ENCODE assay signal across 20 mouse cellular contexts in genomic region chr16:10629361-10629760, GRCm38 (mm10).
DNase-seq lines count a peak whose midpoint lies in the region; ATAC-seq lines count a peak whose summit lies in the region.
"Had no signal": no experiment of that assay in that cellular context is flagged by ENCODE, and none has a peak within 500 bp of the region (broad histone marks: within the 10 kb centered on the region; RNA-seq: fewer than 3 reads in every experiment).

No protein-coding gene starts in this region.

- no peak overlapping the region for H3K4me3 ChIP-seq in heart, embryonic 12.5 days
- no peak overlapping the region for H3K4me3 ChIP-seq in kidney, embryonic 16.5 days (ENCODE audit: low read length)
- no peak overlapping the region for H3K4me3 ChIP-seq in intestine, embryonic 15.5 days (replicated peaks)
- no peak overlapping the region for H3K4me3 ChIP-seq in stomach, embryonic 15.5 days (replicated peaks)
- H3K4me3 ChIP-seq: embryonic facial prominence, embryonic 12.5 days; erythroblast, embryonic 14.5 days; forebrain, embryonic 15.5 days; megakaryocyte, embryonic 14.5 days; midbrain, embryonic 15.5 days; neural tube, embryonic 15.5 days had no signal

- H3K27me3 ChIP-seq in heart, embryonic 12.5 days (replicated peaks), result no peaks in the 10 kb centered on the region
- H3K27me3 ChIP-seq in kidney, embryonic 16.5 days (ENCODE audit: insufficient read depth, low read length), result no peaks in the 10 kb centered on the region
- H3K27me3 ChIP-seq in intestine, embryonic 15.5 days (replicated peaks), result no peaks in the 10 kb centered on the region
- no peaks in the 10 kb centered on the region for H3K27me3 ChIP-seq in stomach, embryonic 15.5 days (replicated peaks)
- H3K27me3 ChIP-seq: embryonic facial prominence, embryonic 12.5 days; forebrain, embryonic 15.5 days; megakaryocyte, embryonic 14.5 days; midbrain, embryonic 15.5 days; neural tube, embryonic 15.5 days had no signal

- intact Hi-C loops in heart, postnatal 10 days (cut with DNase I), result no loop called here

- H3K36me3 ChIP-seq in heart, embryonic 12.5 days, result peaks cover 14% of the 10 kb centered on the region
- peaks cover 4% of the 10 kb centered on the region; the same call in 1 of the 2 replicates for H3K36me3 ChIP-seq in kidney, embryonic 16.5 days (ENCODE audit: insufficient read depth, low read length)
- no peaks in the 10 kb centered on the region for H3K36me3 ChIP-seq in intestine, embryonic 15.5 days
- peaks cover 8% of the 10 kb centered on the region; the same call in 1 of the 2 replicates for H3K36me3 ChIP-seq in stomach, embryonic 15.5 days

- no peak overlapping the region for H3K4me2 ChIP-seq in heart, embryonic 12.5 days
- H3K4me2 ChIP-seq in kidney, embryonic 16.5 days (replicated peaks; ENCODE audit: low read depth, low read length), result no peak overlapping the region
- H3K4me2 ChIP-seq in intestine, embryonic 15.5 days (replicated peaks), result no peak overlapping the region
- no peak overlapping the region for H3K4me2 ChIP-seq in stomach, embryonic 15.5 days
- H3K4me2 ChIP-seq: embryonic facial prominence, embryonic 12.5 days; forebrain, embryonic 15.5 days; hindbrain, embryonic 14.5 days; midbrain, embryonic 15.5 days; neural tube, embryonic 15.5 days had no signal

- H3K9ac ChIP-seq in heart, embryonic 12.5 days, result no peak overlapping the region
- H3K9ac ChIP-seq in kidney, embryonic 16.5 days (replicated peaks; ENCODE audit: low read length), result no peak overlapping the region
- no peak overlapping the region for H3K9ac ChIP-seq in intestine, embryonic 15.5 days
- no peak overlapping the region for H3K9ac ChIP-seq in stomach, embryonic 15.5 days
- H3K9ac ChIP-seq: embryonic facial prominence, embryonic 12.5 days; forebrain, embryonic 15.5 days; hindbrain, embryonic 14.5 days; liver, postnatal 0 days; midbrain, embryonic 15.5 days; neural tube, embryonic 15.5 days had no signal

- no peaks in the 10 kb centered on the region for H3K9me3 ChIP-seq in heart, embryonic 12.5 days (replicated peaks)
- no peaks in the 10 kb centered on the region for H3K9me3 ChIP-seq in kidney, embryonic 16.5 days (ENCODE audit: low read length)
- H3K9me3 ChIP-seq in intestine, embryonic 15.5 days, result no peaks in the 10 kb centered on the region
- H3K9me3 ChIP-seq in stomach, embryonic 15.5 days, result no peaks in the 10 kb centered on the region
- H3K9me3 ChIP-seq: embryonic facial prominence, embryonic 12.5 days; forebrain, embryonic 15.5 days; megakaryocyte, embryonic 14.5 days; midbrain, embryonic 15.5 days; neural tube, embryonic 15.5 days had no signal

- H3K4me1 ChIP-seq in heart, embryonic 12.5 days (replicated peaks), result peaks cover 28% of the 10 kb centered on the region
- no peaks in the 10 kb centered on the region for H3K4me1 ChIP-seq in kidney, embryonic 16.5 days (ENCODE audit: insufficient read depth, low read length)
- 0 out of 2 replicates have a peak, but pooled peaks cover 2% of the 10 kb centered on the region for H3K4me1 ChIP-seq in intestine, embryonic 15.5 days (replicated peaks)
- peaks cover 5% of the 10 kb centered on the region; the same call in 1 of the 2 replicates for H3K4me1 ChIP-seq in stomach, embryonic 15.5 days
- H3K4me1 ChIP-seq: forebrain, embryonic 15.5 days; midbrain, embryonic 15.5 days; neural tube, embryonic 15.5 days had no signal

- no peak for DNase-seq in heart, postnatal 10 days
- DNase-seq in kidney, adult 8-10 months, result no peak
- DNase-seq: adrenal gland, postnatal 14 days; kidney, adult 11 months; kidney, postnatal 14 days; liver, postnatal 0 days; thymus, postnatal 14 days had no signal

- peak overlapping the region; percentile 71; the same call in 1 of the 2 replicates for H3K27ac ChIP-seq in heart, embryonic 12.5 days (ENCODE audit: poor library complexity, severe bottlenecking)
- 0 out of 2 replicates have a peak overlapping the region, but pooled peaks have one; percentile 46 for H3K27ac ChIP-seq in kidney, embryonic 16.5 days (ENCODE audit: low read length)
- H3K27ac ChIP-seq in intestine, embryonic 15.5 days, result no peak overlapping the region
- H3K27ac ChIP-seq in stomach, embryonic 15.5 days, result peak overlapping the region; percentile 13
- H3K27ac ChIP-seq: embryonic facial prominence, embryonic 12.5 days; forebrain, embryonic 15.5 days; hindbrain, embryonic 14.5 days; midbrain, embryonic 15.5 days; neural tube, embryonic 15.5 days had no signal

- 35% methylated on average over 3 of the region's 3 CpGs for WGBS in heart, embryonic 12.5 days
- 76% methylated on average over 3 of the region's 3 CpGs for WGBS in kidney, embryonic 16.5 days
- WGBS in intestine, embryonic 15.5 days, result 65% methylated on average over 3 of the region's 3 CpGs
- WGBS in stomach, embryonic 15.5 days, result 58% methylated on average over 3 of the region's 3 CpGs

- peak; percentile 57 for ATAC-seq in heart, embryonic 12.5 days (ENCODE audit: insufficient number of reproducible peaks, low FRiP score)
- ATAC-seq in kidney, embryonic 16.5 days (ENCODE audit: low FRiP score, low TSS enrichment), result no peak
- peak; percentile 55; the same call in 1 of the 2 replicates for ATAC-seq in intestine, embryonic 15.5 days
- no peak for ATAC-seq in stomach, embryonic 15.5 days (ENCODE audit: insufficient read depth, low FRiP score, low read depth)
- ATAC-seq in inflammation-experienced regulatory T-cells, adult 6 months, result no peak
- ATAC-seq: CD4-positive, CD25-positive, alpha-beta regulatory T cell, adult 4 months; forebrain, embryonic 15.5 days; midbrain, embryonic 15.5 days had no signal

Comparison
In these comparisons a context has a peak if more than half of its experiments do, and no peak if none do; other contexts are left out.
1. ATAC-seq: peak in heart, embryonic 12.5 days (single experiment) and intestine, embryonic 15.5 days (single experiment); none in kidney, embryonic 16.5 days (single experiment), stomach, embryonic 15.5 days (single experiment) and inflammation-experienced regulatory T-cells, adult 6 months (single experiment).